Mouse (Mus musculus) urinary bladder, postnatal 4 days (tissue): ENCODE data around the gene Tmem247.

Experiments
- DNase-seq, 2 experiments: peaks; one replicate each; pipeline ENCODE4 v3.0.0; 2021 to 2022; ENCODE audit warnings: low spot score in 2 of 2

The Tmem247 gene

GRCm38 (mm10) chr17:86917048-86917447 is at the start of gene Tmem247:
Gene Tmem247 (plus strand): TSS chr17:86917348.
- DNase-seq = no peak

GRCm38 (mm10) chr17:86870586-86870985 is 46.6 kb upstream of the Tmem247 start:
- DNase-seq = no peak

- no peak for DNase-seq
Measured at GRCm38 (mm10) chr17:86872643-86873042, 44.5 kb upstream of the Tmem247 start.

- DNase-seq = no peak
Measured at GRCm38 (mm10) chr17:86876940-86877339, 40.2 kb upstream of the Tmem247 start.

- DNase-seq = no peak
Measured at GRCm38 (mm10) chr17:86877747-86878146, 39.4 kb upstream of the Tmem247 start.

GRCm38 (mm10) chr17:86880056-86880455 is 37.1 kb upstream of the Tmem247 start:
- no peak for DNase-seq

- DNase-seq = no peak
Measured at GRCm38 (mm10) chr17:86880461-86881044, 36.6 kb upstream of the Tmem247 start.

- DNase-seq = peak; percentile 10 to 49
Measured at GRCm38 (mm10) chr17:86895191-86895590, 22.0 kb upstream of the Tmem247 start.

DNA sequence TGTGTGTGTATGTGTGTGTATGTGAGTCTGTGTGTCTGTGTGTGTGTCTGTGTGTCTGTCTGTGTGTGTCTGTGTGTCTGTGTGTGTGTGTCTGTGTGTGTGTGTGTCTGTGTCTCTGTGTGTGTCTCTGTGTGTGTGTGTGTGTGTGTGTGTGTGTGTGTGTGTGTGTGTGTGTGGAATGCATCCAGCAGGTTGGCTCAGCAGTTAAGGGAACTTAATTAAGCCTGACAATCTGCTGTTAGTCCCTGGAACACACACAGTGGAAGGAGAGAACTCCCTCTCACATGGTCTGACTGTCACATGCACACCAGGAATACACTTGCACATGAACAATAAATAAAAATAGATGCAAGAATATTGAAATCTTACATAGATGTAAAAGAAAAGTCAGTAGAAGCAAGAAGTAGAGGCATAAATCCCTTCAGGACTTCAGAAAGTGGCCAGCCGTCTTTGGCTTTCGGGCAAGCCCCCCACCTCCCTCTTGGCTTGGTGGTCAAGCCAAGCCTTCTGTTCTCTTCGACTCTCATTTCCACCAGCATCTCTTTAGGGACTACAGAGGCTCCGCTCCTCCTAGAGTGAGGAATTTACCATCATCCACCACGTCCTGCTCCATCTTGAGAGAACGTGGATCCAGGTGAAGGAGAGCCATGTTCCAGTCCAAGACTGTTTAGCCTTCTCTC is 19.5 kb upstream of the Tmem247 start:
- peak in 1 of 2 experiments; percentile 6 for DNase-seq

DNA sequence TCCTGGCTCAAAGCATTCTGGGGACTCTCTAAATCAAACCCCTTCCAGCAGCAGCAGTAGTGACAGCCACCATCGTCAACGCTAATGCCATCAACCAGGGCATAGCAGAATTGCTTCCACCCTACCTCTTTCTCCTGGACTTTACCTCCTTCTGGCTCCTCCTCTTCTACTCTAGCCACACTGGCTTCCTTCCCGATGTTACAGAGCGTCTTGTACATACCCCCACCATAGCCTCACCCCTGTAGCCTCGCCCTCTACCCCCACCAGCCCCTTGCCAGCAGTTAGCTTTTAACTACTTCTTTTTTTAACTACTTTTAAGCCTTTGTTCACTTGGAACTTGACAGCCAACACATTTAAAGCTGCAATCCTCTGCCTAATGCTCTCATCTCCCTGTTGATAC is 17.3 kb upstream of the Tmem247 start:
- peak in 1 of 2 experiments; percentile 5 for DNase-seq

- peak; percentile 5 to 52 for DNase-seq
Measured at GRCm38 (mm10) chr17:86900564-86900963, 16.6 kb upstream of the Tmem247 start.

- DNase-seq = peak in 1 of 2 experiments; percentile 52
Measured at GRCm38 (mm10) chr17:86902399-86903067, 14.6 kb upstream of the Tmem247 start.

GRCm38 (mm10) chr17:86903596-86903995 is 13.6 kb upstream of the Tmem247 start:
- DNase-seq = peak; percentile 16 to 57

GRCm38 (mm10) chr17:86904206-86904605 is 12.9 kb upstream of the Tmem247 start:
- peak; percentile 12 to 38 for DNase-seq

DNA sequence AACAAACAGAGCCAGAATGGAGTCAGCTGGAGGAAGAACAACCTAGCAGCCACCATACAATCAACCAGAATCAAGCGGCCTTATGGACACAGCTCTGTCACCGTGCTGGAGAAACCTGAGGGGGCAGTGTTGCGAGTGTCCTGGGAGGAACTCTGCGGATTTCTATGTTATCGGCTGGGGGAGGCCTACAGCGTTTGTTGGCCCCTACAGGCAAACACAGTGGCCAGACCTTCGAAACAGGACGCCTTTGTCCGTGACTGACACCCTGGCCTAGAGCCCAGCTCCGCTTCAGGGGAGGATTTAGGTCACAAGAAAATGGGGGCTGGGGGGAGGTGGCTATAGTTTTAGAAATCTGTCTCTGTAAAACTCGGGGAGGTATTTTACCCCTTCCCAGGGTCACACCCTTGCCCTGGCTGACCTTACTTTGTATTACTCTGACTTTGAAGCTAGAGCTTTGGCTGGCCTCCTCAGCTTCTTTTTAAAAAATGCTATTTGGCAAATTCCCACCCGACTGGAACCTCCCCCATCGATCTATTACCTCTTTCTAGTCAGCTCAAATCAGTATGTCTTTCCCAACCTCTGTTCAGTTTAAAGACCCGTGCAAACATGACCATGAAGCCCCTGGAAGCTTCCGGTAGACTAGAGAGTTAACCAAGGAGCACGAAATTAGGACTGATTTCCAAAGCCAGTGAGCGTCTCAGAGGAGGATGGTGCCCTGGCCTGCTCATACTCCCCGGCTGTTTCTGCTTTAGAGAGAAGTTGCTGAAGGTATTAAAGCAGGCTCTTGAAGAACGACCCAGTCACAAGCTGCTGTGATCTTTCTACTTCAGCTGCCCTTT is 11.6 kb upstream of the Tmem247 start:
- peak; percentile 51 to 64 for DNase-seq

DNA sequence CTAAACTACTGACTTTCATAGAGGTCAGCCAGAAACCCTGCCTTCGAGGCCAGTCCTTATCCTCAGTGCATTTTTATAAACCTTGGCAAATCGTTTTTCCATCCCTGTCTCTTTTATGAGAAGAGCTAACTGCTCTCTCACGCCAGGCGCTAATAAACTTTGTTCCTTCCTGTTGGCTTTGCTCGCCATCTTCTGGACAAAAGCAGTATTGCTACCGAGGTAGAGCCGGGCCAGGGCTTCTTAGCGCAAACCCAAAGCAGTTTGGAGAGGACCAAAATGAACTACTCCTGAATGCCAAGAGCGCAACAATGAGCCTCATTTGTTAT is 11.0 kb upstream of the Tmem247 start:
- peak; percentile 72 to 89 for DNase-seq

- DNase-seq = peak in 1 of 2 experiments; percentile 57
Measured at GRCm38 (mm10) chr17:86906601-86907000, 10.5 kb upstream of the Tmem247 start.

- peak in 1 of 2 experiments; percentile 57 for DNase-seq
Measured at GRCm38 (mm10) chr17:86907092-86907491, 10.1 kb upstream of the Tmem247 start.

- peak; percentile 12 to 52 for DNase-seq
Measured at GRCm38 (mm10) chr17:86908316-86908715, 8.8 kb upstream of the Tmem247 start.

GRCm38 (mm10) chr17:86909733-86910495 is 7.2 kb upstream of the Tmem247 start:
- DNase-seq = peak; percentile 22 to 65

DNA sequence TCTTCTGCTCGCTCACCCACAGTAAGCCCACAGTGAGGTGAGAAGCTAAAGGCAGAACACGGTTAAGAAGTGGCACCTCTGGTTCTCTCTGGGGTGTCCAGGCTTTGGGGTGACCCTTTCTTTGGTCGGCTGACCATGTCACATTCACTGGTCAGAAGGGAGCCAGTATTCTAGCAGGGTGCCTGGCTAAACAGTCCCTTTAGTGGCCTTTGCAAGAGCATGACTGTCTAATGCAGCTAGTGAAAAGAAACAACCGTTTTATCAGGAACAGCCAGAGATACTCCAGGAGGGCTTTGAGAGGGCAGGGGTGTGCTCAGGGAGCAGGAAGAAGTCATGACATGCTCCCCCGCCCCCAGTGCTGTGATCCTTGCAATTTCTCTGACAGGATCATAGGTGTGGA is 5.9 kb upstream of the Tmem247 start:
- peak; percentile 13 to 50 for DNase-seq
